Mouse (Mus musculus): ENCODE data around the gene Nsun6.
A peak's percentile ranks its signal among the peaks of the same experiment; 100 is the strongest.

Nsun6 gene

DNA sequence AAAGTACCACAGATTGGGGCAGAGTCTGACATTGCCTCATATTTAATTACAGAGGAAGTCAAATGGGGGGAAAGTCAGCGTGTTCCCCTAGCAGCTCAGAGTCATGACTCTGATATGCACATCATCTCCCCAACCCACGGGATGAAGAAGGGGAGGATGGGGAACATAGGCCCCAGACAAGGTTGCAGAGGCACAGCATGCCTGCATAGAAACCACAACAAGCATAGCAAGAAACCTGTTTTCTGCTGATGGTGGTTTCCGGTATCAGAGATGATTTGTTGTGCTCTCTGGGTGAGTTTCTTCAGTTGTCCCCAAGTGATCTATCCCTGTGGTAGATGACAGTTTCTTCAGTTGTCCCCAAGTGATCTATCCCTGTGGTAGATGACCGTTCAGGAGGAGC lies 62.3 kb downstream of the Nsun6 start:
- DNase-seq (ENCODE audit: low read depth, low spot score) = no peak

DNA sequence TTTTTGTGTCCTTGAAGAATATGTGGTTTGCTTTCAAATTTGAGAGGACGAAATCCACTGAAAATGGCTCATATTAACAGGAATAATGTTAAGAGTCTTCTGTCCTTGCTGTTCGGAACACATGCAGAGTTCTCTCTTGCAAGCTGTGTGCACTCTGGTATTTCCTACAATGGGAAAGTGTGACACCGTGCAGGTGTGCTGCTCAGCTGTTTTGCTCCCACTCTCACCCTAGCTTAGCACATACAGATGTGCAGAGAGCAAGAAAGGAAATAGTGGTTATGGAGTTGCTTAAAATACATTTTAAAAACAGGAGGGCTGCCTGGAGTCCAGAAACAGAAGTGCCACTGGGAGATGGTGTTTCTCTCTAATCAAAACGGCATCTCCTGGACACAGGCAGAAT lies 65.5 kb downstream of the Nsun6 start:
- DNase-seq (ENCODE audit: low read depth, low spot score) = no peak

- no peak for DNase-seq (ENCODE audit: low read depth, low spot score)
These were observed 66.4 kb downstream of the Nsun6 start for GRCm38 (mm10) chr2:14988451-14988850.

DNA sequence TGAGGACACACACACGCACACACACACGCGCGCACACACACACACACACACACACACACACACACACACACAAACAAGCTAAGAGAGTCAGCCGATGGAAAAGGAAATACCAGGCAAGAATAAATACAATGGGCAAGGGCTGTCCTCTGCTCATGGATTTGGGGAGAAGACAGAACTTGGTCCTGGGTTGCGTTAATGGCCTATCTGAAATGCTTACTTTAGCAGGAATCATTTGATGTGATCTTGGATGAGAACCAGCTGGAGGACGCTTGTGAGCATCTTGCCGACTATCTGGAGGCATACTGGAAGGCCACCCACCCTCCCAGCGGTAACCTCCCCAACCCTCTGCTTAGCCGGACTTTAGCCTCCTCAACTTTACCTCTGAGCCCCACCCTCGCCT lies 70.8 kb downstream of the Nsun6 start:
- DNase-seq (ENCODE audit: low read depth, low spot score) = no peak

- no peak for DNase-seq (ENCODE audit: low read depth, low spot score)
These were observed 93.4 kb downstream of the Nsun6 start for GRCm38 (mm10) chr2:14961493-14961892.

GRCm38 (mm10) chr2:14960963-14961488 lies 93.8 kb downstream of the Nsun6 start:
- peak; percentile 79 for DNase-seq (ENCODE audit: low read depth, low spot score)

DNA sequence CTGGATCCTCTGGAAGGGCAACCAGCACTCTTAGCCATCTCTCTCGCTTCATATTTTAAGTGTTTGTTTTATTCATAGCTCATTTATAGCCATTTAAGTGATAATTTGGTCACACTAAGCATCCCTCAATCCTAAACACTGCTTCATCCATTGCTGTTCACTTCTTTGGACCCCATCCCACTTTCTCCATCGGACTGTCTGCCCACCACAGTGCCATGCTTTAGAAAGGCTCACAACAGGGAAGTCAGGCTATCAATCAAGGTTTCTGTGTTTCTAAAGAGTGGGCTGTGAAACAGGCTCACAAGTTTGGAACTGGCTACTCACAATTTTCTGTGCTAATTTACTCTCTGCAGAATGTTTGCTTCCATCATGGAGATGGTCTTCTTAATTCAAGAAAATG lies 101.8 kb downstream of the Nsun6 start:
- DNase-seq (ENCODE audit: low read depth, low spot score) = no peak

All from 3T3-L1 (cell line).